Mouse (Mus musculus): ENCODE results near the gene Unc79.

The Unc79 gene

DNA sequence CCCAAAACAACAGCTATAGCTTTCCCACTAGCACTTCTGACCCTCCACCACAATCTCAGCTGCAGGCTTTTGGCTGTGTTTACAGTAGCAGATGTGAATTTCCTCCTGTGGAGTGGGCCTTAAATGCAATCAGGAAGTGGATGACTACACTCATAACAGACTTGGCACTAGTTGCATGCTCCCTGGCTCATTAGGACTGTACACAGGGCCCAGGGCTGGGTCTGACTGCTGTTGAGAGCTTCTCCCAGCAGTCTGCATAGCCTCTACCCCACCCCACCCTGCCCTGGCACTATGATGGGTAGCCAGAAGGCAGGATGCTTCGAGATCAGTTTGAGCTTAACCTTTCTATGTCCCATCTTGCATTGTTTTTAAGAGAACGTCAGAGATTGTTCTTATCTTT, 91.5 kb downstream of the Unc79 start:
- DNase-seq (ENCODE audit: extremely low read depth, low read depth, low spot score), result no peak

- DNase-seq (ENCODE audit: extremely low read depth, low read depth, low spot score), result no peak
These were observed 92.7 kb downstream of the Unc79 start for GRCm38 (mm10) chr12:103041401-103041800.

DNA sequence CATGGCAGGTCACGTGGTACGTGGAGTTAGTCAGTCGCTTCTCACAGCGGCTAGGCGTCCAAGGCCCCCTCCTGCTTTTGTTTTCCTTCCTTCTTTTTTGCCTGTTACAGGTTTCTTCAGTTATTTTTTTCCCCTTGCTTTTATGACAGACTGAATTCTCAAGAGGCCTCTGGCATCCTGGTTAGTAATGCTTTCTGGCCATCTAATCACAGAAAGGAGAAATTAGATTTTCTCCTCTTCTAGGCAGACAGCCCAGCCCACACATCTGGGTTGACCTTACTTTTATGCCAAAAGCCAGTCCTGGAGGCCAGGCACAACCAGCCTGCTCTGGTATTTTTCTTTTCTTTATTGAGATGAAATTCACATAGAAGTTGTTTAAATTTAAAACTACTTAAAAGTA, 94.1 kb downstream of the Unc79 start:
- DNase-seq (ENCODE audit: extremely low read depth, low read depth, low spot score), result no peak

GRCm38 (mm10) chr12:103044422-103044821, 95.8 kb downstream of the Unc79 start:
- DNase-seq (ENCODE audit: extremely low read depth, low read depth, low spot score), result no peak

GRCm38 (mm10) chr12:103049865-103050264, 101.2 kb downstream of the Unc79 start:
- DNase-seq (ENCODE audit: extremely low read depth, low read depth, low spot score), result no peak

- DNase-seq (ENCODE audit: extremely low read depth, low read depth, low spot score), result no peak
These were observed 110.8 kb downstream of the Unc79 start for GRCm38 (mm10) chr12:103059321-103060053.

DNA sequence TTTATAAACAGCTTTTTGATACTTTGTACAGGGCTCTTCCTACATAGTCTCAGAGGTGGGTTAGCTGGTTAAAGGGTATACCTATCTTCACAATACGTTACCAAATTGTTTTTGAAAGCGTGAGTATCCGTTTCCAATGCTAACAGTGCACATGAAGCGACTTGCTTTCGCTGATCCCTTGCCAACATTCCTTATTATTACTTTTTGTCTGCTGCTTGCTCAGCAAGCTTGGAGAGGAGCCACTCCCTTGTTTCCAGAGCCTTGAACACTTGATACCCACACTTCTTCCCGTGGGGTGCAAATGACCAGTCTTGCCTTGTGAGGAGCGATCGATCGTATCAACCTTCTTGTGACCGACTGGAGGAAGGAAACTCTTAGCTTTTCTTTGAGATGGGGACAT, 112.1 kb downstream of the Unc79 start:
- peak; percentile 25 for DNase-seq (ENCODE audit: extremely low read depth, low read depth, low spot score)

- no peak for DNase-seq (ENCODE audit: extremely low read depth, low read depth, low spot score)
These were observed 113.5 kb downstream of the Unc79 start for GRCm38 (mm10) chr12:103062133-103062532.

DNA sequence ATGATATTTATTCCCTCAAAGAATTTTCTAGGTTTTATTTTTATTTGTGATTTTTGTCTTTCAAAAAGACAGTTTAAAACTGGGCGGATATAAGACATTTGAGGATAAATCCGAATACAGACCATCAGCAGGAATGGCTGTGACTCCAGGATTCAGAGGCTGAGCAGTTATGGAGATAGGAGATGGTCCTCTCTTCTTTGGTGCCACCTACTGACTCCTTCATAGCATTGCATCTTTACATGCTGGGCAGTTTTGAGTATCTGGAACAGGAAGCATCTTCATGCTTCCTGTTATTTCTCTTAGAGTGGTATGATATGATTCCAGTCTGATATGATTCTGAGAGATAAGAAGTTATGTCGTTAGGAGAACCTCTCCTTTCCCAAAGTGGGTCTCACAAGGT, 116.3 kb downstream of the Unc79 start:
- no peak for DNase-seq (ENCODE audit: extremely low read depth, low read depth, low spot score)

- DNase-seq (ENCODE audit: extremely low read depth, low read depth, low spot score), result no peak
These were observed 119.5 kb downstream of the Unc79 start for GRCm38 (mm10) chr12:103068161-103068560.

DNA sequence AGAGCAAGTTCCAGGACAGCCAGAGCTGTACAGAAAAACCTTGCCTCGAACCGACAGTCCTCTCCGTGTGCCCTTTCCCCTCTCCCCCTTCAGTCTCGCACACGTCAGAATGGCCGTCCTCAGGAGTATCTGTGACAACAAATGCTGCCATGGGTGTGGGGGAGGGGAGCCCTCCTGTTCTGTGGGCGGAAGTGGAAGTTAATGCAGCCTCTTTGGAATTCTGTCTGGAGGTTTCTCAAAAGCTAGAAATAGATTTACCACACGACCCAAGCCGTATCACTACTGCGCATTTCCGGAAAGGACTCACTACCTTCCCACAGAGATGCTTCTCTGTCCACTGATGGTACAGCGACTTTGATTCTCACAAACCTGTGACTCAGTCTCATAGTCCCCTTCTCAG, 120.9 kb downstream of the Unc79 start:
- DNase-seq (ENCODE audit: extremely low read depth, low read depth, low spot score), result no peak

GRCm38 (mm10) chr12:103073953-103074352, 125.3 kb downstream of the Unc79 start:
- DNase-seq (ENCODE audit: extremely low read depth, low read depth, low spot score), result no peak

- DNase-seq (ENCODE audit: extremely low read depth, low read depth, low spot score), result no peak
These were observed 130.1 kb downstream of the Unc79 start for GRCm38 (mm10) chr12:103078751-103079150.

GRCm38 (mm10) chr12:103080055-103080454, 131.4 kb downstream of the Unc79 start:
- DNase-seq (ENCODE audit: extremely low read depth, low read depth, low spot score), result no peak

DNA sequence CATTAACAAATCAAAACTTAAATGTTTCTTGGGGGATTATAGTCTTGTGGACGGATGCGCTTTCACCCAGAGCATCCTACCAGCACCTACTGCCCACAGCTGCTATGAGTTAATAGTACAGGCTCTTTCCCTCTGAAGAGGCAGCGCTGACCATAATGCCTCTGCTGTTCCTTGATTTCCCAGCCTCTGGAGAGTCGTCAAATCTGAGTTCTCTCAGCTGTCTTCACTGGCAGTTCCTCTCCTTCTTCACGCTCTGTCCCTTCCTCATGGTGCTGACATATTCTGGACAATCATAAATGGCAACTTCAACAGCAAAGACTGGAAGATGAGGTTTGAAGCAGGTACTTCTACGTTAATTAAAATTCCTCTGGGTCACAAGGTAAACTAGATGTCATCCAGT, 143.2 kb downstream of the Unc79 start:
- DNase-seq (ENCODE audit: extremely low read depth, low read depth, low spot score), result no peak

DNA sequence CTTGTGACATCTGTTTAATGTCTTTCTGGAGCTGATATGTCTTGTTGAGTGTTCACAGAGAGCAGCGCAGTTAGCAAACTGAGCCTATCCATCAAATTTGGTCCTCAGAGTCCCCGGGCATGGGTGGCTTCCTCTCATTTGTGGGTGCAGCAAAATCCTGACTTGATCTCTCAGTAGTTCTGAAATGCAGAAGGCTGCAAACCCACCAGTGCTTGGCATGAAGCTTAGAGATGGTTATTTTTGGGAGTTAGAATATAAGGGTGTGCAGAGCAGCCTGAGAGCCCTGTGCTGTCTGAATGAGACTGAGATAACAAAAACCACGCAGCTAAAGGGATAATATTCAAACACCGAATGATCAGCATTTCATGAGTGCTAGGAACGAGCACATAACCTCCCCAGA, 146.5 kb downstream of the Unc79 start:
- DNase-seq (ENCODE audit: extremely low read depth, low read depth, low spot score), result no peak

- DNase-seq (ENCODE audit: extremely low read depth, low read depth, low spot score), result no peak
These were observed 150.5 kb downstream of the Unc79 start for GRCm38 (mm10) chr12:103099185-103099584.

DNA sequence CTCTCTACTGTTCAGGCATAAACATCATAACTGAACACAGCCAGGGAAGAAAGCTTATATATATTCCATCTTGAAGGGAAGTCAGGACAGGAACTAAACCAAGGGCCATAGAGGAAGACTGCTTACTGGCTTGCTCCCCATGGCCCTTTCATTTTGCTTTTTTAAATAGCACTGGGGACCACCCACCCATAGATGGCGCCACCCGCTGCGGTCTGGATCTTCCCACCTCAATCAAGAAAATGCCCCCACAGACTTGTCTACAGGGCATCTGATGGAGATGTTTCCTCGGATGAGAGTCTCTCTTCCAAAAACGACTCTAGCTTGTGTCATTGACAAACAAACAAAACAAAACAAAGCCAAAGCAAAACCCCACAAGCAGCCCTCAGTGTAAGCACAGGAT, 151.4 kb downstream of the Unc79 start:
- no peak for DNase-seq (ENCODE audit: extremely low read depth, low read depth, low spot score)

GRCm38 (mm10) chr12:103103041-103103440, 154.4 kb downstream of the Unc79 start:
- DNase-seq (ENCODE audit: extremely low read depth, low read depth, low spot score), result no peak

DNA sequence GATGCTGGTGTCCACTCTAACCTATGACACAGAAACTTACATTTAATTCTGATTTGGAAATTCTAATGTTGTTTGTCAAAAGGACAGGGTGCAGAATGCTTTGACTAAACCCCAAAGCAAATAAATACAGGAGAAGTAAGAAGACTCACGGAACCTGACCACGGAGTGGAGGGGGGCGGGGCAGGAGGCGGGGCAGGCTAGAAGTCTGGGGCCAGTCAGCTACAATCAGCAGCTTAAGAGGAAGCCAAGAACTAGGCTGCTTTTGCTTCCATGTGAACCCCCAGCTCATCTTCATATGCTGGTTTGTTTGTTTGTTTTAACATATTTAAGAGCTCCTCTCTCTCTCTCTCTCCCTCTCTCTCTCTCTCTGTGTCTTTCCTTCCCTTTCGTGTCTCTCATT, 154.9 kb downstream of the Unc79 start:
- no peak for DNase-seq (ENCODE audit: extremely low read depth, low read depth, low spot score)

DNA sequence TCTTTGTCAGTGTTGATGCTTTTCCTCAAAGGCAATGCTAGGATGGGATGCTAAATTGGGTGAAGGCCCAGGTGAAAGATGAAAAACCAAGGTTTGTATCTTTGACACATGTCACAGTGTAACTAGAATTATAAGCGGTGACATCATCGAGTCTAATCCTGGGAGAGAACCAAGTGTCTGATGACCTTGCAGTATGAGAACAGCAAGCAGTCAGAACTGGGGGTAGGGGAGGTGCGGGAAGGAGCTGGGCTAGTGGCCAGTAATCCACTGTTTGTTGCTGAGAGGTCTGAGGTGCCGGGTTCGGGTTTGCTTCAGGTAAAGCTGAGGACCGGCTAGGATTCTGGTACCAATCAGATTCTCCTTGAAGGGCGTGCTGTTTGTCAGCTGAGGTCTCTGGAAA, 160.6 kb downstream of the Unc79 start:
- DNase-seq (ENCODE audit: extremely low read depth, low read depth, low spot score), result no peak

DNA sequence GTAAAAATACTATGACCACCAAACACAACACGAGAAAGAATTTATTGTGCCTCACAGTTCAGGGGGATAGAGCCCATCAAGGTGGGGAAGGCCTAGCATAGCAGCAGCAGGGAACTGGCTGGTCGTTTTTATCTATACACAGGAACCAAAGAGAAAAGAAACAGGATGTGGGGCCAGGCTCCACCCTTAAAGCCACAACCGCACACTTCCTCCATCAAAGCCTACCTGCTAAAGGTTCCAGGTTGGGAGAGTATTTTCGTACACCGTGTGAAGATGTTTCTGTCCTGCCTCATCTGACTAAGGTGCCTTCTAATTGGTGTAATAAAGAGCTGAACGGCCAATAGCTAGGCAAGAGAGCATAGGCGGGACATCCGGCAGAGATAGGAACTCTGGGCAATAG, 168.0 kb downstream of the Unc79 start:
- DNase-seq (ENCODE audit: extremely low read depth, low read depth, low spot score), result no peak

- DNase-seq (ENCODE audit: extremely low read depth, low read depth, low spot score), result no peak
These were observed 169.0 kb downstream of the Unc79 start for GRCm38 (mm10) chr12:103117517-103118193.
